Mouse (Mus musculus) cerebellum, adult 9-10 months (tissue): ENCODE results near the gene Gm2115.

Source experiments
- DNase-seq: peaks from one replicate; pipeline ENCODE4 v3.0.0; 2022

Gene Gm2115

GRCm38 (mm10) chr7:84586360-84587100 lies 57.8 kb downstream of the Gm2115 start:
- no peak for DNase-seq

GRCm38 (mm10) chr7:84587101-84587783 lies 58.5 kb downstream of the Gm2115 start:
- no peak for DNase-seq

- no peak for DNase-seq
Observed at GRCm38 (mm10) chr7:84590622-84591021, 61.9 kb downstream of the Gm2115 start.

GRCm38 (mm10) chr7:84591347-84591746 lies 62.6 kb downstream of the Gm2115 start:
- no peak for DNase-seq

- peak; percentile 72 for DNase-seq
Observed at GRCm38 (mm10) chr7:84594087-84594916, 65.5 kb downstream of the Gm2115 start.

- DNase-seq: no peak
Observed at GRCm38 (mm10) chr7:84594917-84595303, 66.2 kb downstream of the Gm2115 start.

GRCm38 (mm10) chr7:84596002-84596401 lies 67.2 kb downstream of the Gm2115 start:
- no peak for DNase-seq

GRCm38 (mm10) chr7:84596633-84597032 lies 67.9 kb downstream of the Gm2115 start:
- no peak for DNase-seq

- no peak for DNase-seq
Observed at GRCm38 (mm10) chr7:84600631-84601030, 71.9 kb downstream of the Gm2115 start.

GRCm38 (mm10) chr7:84601331-84601730 lies 72.6 kb downstream of the Gm2115 start:
- no peak for DNase-seq

- DNase-seq: no peak
Observed at GRCm38 (mm10) chr7:84604501-84604900, 75.7 kb downstream of the Gm2115 start.

- no peak for DNase-seq
Observed at GRCm38 (mm10) chr7:84605033-84605687, 76.4 kb downstream of the Gm2115 start.

- DNase-seq: peak; percentile 81
Observed at GRCm38 (mm10) chr7:84605704-84606292, 77.0 kb downstream of the Gm2115 start.

GRCm38 (mm10) chr7:84606293-84606749 lies 77.6 kb downstream of the Gm2115 start, which contains the start of gene Fah:
Gene Fah (minus strand): TSS chr7:84606722.
- peak; percentile 73 for DNase-seq

- DNase-seq: no peak
Observed at GRCm38 (mm10) chr7:84611609-84612008, 82.9 kb downstream of the Gm2115 start.

- DNase-seq: no peak
Observed at GRCm38 (mm10) chr7:84612445-84612844, 83.7 kb downstream of the Gm2115 start.

- DNase-seq: peak; percentile 44
Observed at GRCm38 (mm10) chr7:84618951-84619350, 90.2 kb downstream of the Gm2115 start.

GRCm38 (mm10) chr7:84620956-84621355 lies 92.2 kb downstream of the Gm2115 start:
- no peak for DNase-seq

GRCm38 (mm10) chr7:84623718-84624117 lies 95.0 kb downstream of the Gm2115 start:
- DNase-seq: no peak

- no peak for DNase-seq
Observed at GRCm38 (mm10) chr7:84631878-84632277, 103.1 kb downstream of the Gm2115 start.
